Mouse (Mus musculus) bone marrow, adult 2 months (tissue): ENCODE results near the gene Ccdc78. TPM values are rescaled to one million over a fixed set of nuclear protein-coding genes. Genes with fewer than 3 reads are reported as not detected.

ENCODE experiments used
- H3K27ac ChIP-seq: fragments of 200-500 bp; 2 replicates; pipeline ENCODE4 v1.5.1; 2012; ENCODE audit warnings: low read depth, mild to moderate bottlenecking, control low read depth, inconsistent platforms, low read length; ENCODE audit not compliant: control insufficient read depth, poor library complexity, insufficient read depth
- H3K4me1 ChIP-seq: fragments of 200-500 bp; 2 replicates; pipeline ENCODE4 v1.6.1; 2011; ENCODE audit warnings: low read length; ENCODE audit not compliant: control insufficient read depth, insufficient read depth
- H3K4me3 ChIP-seq: fragments of 200-500 bp; replicated peaks from 2 replicates; pipeline ENCODE3; 2011; ENCODE audit warnings: mild to moderate bottlenecking, low read depth, low read length, control low read depth; ENCODE audit not compliant: control insufficient read depth
- CTCF ChIP-seq: fragments of 200-500 bp; IDR thresholded peaks from 2 replicates; pipeline ENCODE4 v1.5.1; 2011; ENCODE audit warnings: low read length, control low read depth; ENCODE audit not compliant: control insufficient read depth, insufficient read depth
- POLR2A ChIP-seq: fragments of 200-500 bp; IDR thresholded peaks from 2 replicates; pipeline ENCODE4 v1.6.1; 2011; ENCODE audit warnings: low read depth, mild to moderate bottlenecking, control low read depth, low read length, borderline replicate concordance; ENCODE audit not compliant: control insufficient read depth
- WGBS: fragments of 180-500 bp; shearing (Covaris S2); methylation state at CpG from one replicate; pipeline ENCODE4 v1.1.7; 2018; 5-methylcytosine and 5-hydroxymethylcytosine counted together
- polyA plus RNA-seq: library from polyadenylated mRNA; stranded (reverse); fragments of >200 nt; gene quantifications from 2 replicates; pipeline ENCODE4 v1.2.4, GENCODE M21; 2011; ENCODE audit warnings: low replicate concordance; ENCODE audit not compliant: missing spikeins, insufficient read depth, insufficient read length

The Ccdc78 gene
- polyA plus RNA-seq, 1 experiment, result not detected

DNA sequence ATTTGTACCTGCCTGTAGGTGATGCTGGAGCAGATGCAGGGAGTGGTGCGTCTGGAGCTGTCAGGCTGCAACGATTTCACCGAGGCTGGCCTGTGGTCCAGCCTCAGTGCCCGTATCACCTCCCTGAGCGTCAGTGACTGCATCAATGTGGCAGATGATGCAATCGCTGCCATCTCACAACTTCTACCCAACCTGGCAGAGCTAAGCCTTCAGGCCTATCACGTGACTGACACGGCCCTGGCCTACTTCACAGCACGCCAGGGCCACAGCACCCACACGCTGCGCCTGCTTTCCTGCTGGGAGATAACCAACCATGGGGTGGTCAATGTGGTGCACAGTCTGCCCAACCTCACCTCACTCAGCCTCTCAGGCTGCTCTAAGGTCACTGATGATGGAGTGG, 31.3 kb downstream of the Ccdc78 start:
- 68% methylated on average over 11 of the region's 11 CpGs for WGBS
- no peaks in the 10 kb centered on the region for H3K4me1 ChIP-seq
- TF ChIP-seq POLR2A (no peak), CTCF (no peak)
- no peak overlapping the region for H3K4me3 ChIP-seq
- no peak overlapping the region for H3K27ac ChIP-seq

GRCm38 (mm10) chr17:25818851-25819780, 32.7 kb downstream of the Ccdc78 start:
- Histone ChIP-seq H3K4me1 (peaks cover 3% of the 10 kb centered on the region), H3K4me3 (no peak overlapping the region), H3K27ac (no peak overlapping the region)
- 8% methylated on average over 46 of the region's 46 CpGs for WGBS
- TF ChIP-seq POLR2A (no peak), CTCF (no peak)

DNA sequence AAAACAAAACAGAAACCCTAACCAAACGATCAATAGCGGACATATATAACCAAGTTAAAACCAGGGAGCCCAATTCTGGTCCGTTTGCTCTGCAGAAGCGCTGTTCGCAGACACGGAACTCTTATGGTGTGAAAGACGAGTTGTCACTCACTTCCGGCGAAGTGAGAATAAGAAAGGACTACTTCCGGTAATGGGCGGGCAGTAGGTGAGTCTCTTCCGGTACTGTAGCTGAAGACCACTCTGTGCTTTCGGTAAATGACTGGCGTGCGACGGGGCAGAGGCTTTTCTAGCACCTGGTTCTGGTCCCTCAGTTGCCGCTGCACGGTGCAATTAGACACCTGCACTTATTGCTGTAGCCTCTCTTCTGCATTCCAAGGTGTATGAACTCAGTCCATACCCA, 37.1 kb downstream of the Ccdc78 start, which contains the start of gene Wdr24:
Gene Wdr24 (plus strand): TSS at position 176 of the 400 bp plus-strand sequence.
- no peak for TF ChIP-seq POLR2A
- no peak for TF ChIP-seq CTCF
- Histone ChIP-seq H3K27ac (0 out of 2 replicates have a peak within 1 kb of the TSS, but pooled peaks have one; percentile 18), H3K4me1 (peaks cover 8% of the 10 kb centered on the region), H3K4me3 (peak within 1 kb of the TSS; percentile 89)
- 0% methylated on average over 18 of the region's 18 CpGs for WGBS

DNA sequence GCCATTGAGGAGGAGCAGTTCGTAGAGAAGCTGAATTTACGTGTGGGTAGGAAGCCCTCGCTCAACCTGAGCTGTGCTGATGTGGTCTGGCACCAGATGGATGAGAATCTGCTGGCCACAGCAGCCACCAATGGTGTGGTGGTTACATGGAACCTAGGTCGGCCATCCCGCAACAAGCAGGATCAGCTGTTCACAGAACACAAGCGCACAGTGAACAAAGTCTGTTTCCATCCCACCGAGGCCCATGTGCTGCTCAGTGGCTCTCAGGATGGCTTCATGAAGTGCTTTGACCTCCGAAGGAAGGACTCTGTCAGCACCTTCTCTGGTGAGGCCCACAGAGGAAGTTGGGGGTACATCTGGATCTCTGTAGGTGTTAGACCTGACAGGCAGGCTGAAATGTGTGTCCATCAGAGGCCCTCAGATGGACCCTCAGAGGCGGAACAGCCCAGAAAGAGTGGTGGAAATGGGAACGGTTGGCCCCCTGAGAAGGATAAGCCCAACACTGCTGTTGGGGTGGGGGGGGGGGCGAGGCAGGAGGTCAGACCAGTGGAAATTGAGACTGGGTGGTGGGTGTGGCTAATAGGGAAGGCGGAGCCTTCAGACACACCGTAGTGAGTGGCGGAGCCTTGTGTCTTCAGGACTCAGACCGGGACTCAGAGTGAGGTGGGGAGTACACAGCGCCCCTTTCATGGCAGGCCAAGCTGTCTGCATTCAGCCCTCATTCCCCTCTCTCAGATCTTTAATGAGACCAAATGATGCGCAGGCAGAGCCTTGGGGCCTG, 38.2 kb downstream of the Ccdc78 start:
- no peak overlapping the region for H3K27ac ChIP-seq
- peak overlapping the region; percentile 89 for H3K4me3 ChIP-seq
- peaks cover 10% of the 10 kb centered on the region for H3K4me1 ChIP-seq
- TF ChIP-seq POLR2A (no peak), CTCF (no peak)
- WGBS, result 78% methylated on average over 17 of the region's 17 CpGs

GRCm38 (mm10) chr17:25825311-25825710, 38.9 kb downstream of the Ccdc78 start:
- H3K27ac ChIP-seq, result no peak overlapping the region
- WGBS, result 88% methylated on average over 6 of the region's 6 CpGs
- TF ChIP-seq CTCF, result no peak
- TF ChIP-seq POLR2A, result no peak
- H3K4me3 ChIP-seq, result no peak overlapping the region
- H3K4me1 ChIP-seq, result peaks cover 10% of the 10 kb centered on the region

- H3K27ac ChIP-seq, result no peak overlapping the region
- WGBS, result 92% methylated on average over 27 of the region's 27 CpGs
- TF ChIP-seq POLR2A, result no peak
- no peak for TF ChIP-seq CTCF
- H3K4me1 ChIP-seq, result peaks cover 10% of the 10 kb centered on the region
- no peak overlapping the region for H3K4me3 ChIP-seq
Measured at GRCm38 (mm10) chr17:25825984-25826570, 39.7 kb downstream of the Ccdc78 start.

GRCm38 (mm10) chr17:25827011-25827410, 40.6 kb downstream of the Ccdc78 start:
- Histone ChIP-seq H3K27ac (no peak overlapping the region), H3K4me3 (no peak overlapping the region), H3K4me1 (peaks cover 13% of the 10 kb centered on the region)
- 92% methylated on average over 13 of the region's 13 CpGs for WGBS
- TF ChIP-seq POLR2A (no peak), CTCF (no peak)
